Mouse (Mus musculus) forebrain, embryonic 14.5 days (tissue): ENCODE data around the gene Anks1b. TPM values are rescaled to one million over a fixed set of nuclear protein-coding genes. Genes with fewer than 3 reads are reported as not detected.

Experiments
- ATAC-seq: fragments of 200-750 bp; cut with Nextera tagmentation; 2 replicates; pipeline ENCODE4 v1.8.0; 2017; ENCODE audit warnings: mild to moderate bottlenecking, moderate library complexity
- DNase-seq: peaks from one replicate; pipeline ENCODE4 v3.0.0-alpha.2; 2015; ENCODE audit warnings: low spot score
- H3K27ac ChIP-seq: fragments of 300-500 bp; sonication (generic); 2 replicates; pipeline ENCODE4 v1.5.1; 2014; ENCODE audit warnings: low read depth, mild to moderate bottlenecking, control low read depth, low read length, moderate library complexity
- H3K27me3 ChIP-seq: fragments of 300-500 bp; sonication (generic); replicated peaks from 2 replicates; pipeline ENCODE4 v1.6.1; 2014; ENCODE audit warnings: low read length, control low read depth, mixed read lengths; ENCODE audit not compliant: control insufficient read depth, insufficient read depth
- H3K36me3 ChIP-seq: fragments of 300-500 bp; sonication (generic); 2 replicates; pipeline ENCODE4 v1.6.1; 2014; ENCODE audit warnings: low read length, control low read depth; ENCODE audit not compliant: control insufficient read depth, insufficient read depth
- H3K4me1 ChIP-seq: fragments of 300-500 bp; sonication (generic); 2 replicates; pipeline ENCODE4 v1.6.1; 2014; ENCODE audit warnings: antibody characterized with exemption, low read length, control low read depth; ENCODE audit not compliant: control insufficient read depth, insufficient read depth
- H3K4me2 ChIP-seq: fragments of 300-500 bp; sonication (generic); 2 replicates; pipeline ENCODE4 v1.6.1; 2014; ENCODE audit warnings: mild to moderate bottlenecking, control low read depth, low read length
- H3K4me3 ChIP-seq: fragments of 300-500 bp; sonication (generic); 2 replicates; pipeline ENCODE4 v1.5.1; 2014; ENCODE audit warnings: low read depth, low read length, control low read depth
- H3K9ac ChIP-seq: fragments of 300-500 bp; sonication (generic); 2 replicates; pipeline ENCODE4 v1.6.1; 2014; ENCODE audit warnings: mild to moderate bottlenecking, low read length, control low read depth, moderate library complexity
- H3K9me3 ChIP-seq: fragments of 300-500 bp; sonication (generic); replicated peaks from 2 replicates; pipeline ENCODE4 v1.6.1; 2016; ENCODE audit warnings: low read length, control low read depth, mixed read lengths; ENCODE audit not compliant: control insufficient read depth
- WGBS: fragments of 180-500 bp; shearing (Covaris S2); extraction: QIAGEN DNeasy Blood & Tissue Kit; methylation state at CpG from one replicate; pipeline ENCODE4 v1.1.7; 2014; 5-methylcytosine and 5-hydroxymethylcytosine counted together
- polyA plus RNA-seq: library from polyadenylated mRNA; unstranded; fragments of >200 nt; fragmentation: Nextera tagmentation; extraction: Ambion mirVana; gene quantifications from 2 replicates; pipeline ENCODE4 v1.2.1, GENCODE M21; 2014

The Anks1b gene
- polyA plus RNA-seq, 1 experiment from 2014 or later = 36.0 TPM

DNA sequence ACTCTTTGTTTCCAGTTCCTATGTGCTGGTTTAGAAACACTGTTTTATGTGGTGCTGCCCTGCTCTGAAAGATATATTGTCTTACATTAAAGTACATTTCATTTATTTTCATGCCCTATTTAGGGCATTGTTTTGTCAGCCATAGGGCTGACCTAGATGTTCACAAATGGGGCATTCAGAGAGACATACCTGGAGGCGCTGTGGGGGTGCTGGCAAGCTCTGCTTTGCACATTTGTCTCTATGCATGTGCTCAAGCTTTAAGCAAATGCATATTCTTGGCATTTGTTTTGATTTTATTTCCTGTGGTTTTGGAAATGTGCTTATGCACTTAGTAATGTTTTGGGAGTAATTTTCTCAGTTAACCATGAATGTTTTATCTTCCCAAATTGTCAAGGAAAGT, 43.8 kb downstream of the Anks1b start:
- H3K27ac ChIP-seq = no peak overlapping the region
- H3K36me3 ChIP-seq = no peaks in the 10 kb centered on the region
- no peak for ATAC-seq
- no peak overlapping the region for H3K4me2 ChIP-seq
- H3K4me1 ChIP-seq = 0 out of 2 replicates have a peak, but pooled peaks cover 8% of the 10 kb centered on the region
- no peaks in the 10 kb centered on the region for H3K9me3 ChIP-seq
- DNase-seq = no peak
- H3K9ac ChIP-seq = no peak overlapping the region
- H3K27me3 ChIP-seq = no peaks in the 10 kb centered on the region
- 83% methylated on average over 1 of the region's 1 CpGs for WGBS
- H3K4me3 ChIP-seq = no peak overlapping the region

GRCm38 (mm10) chr10:89921965-89922364, 48.7 kb downstream of the Anks1b start:
- peaks cover 15% of the 10 kb centered on the region; the same call in 1 of the 2 replicates for H3K9me3 ChIP-seq
- DNase-seq = no peak

DNA sequence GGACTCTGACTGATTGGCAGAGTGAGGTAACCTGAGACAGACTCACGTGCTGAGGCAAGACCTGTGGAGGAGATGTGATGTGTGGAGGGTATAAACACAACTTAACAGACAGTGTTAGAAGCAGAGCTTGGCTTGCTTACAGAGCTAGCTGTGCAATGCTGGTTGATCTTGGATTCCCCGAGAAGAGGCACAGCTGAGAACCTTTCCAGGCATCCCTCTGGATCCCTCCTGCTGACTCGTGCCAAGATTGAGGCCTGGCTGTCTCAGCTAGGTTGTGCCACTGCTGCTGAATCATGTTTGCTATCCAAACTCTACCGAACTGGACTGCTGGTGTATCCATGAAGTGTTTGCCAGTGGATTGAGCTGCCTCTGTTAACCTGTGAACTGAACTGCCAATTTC, 68.9 kb downstream of the Anks1b start:
- Histone ChIP-seq H3K9me3 (no peaks in the 10 kb centered on the region), H3K27ac (no peak overlapping the region), H3K36me3 (no peaks in the 10 kb centered on the region), H3K4me2 (no peak overlapping the region), H3K4me3 (no peak overlapping the region), H3K9ac (no peak overlapping the region), H3K4me1 (no peaks in the 10 kb centered on the region), H3K27me3 (no peaks in the 10 kb centered on the region)
- 83% methylated on average over 4 of the region's 4 CpGs for WGBS
- ATAC-seq (no peak), DNase-seq (no peak)

More at GRCm38 (mm10) chr10:89921965-89922364, 48.7 kb downstream of the Anks1b start:
- no peak overlapping the region for H3K27ac ChIP-seq
- H3K4me2 ChIP-seq = no peak overlapping the region
- H3K4me3 ChIP-seq = no peak overlapping the region
- no peaks in the 10 kb centered on the region for H3K4me1 ChIP-seq
- H3K27me3 ChIP-seq = no peaks in the 10 kb centered on the region
- no peak overlapping the region for H3K9ac ChIP-seq
- ATAC-seq = no peak
- no peaks in the 10 kb centered on the region for H3K36me3 ChIP-seq
- 84% methylated on average over 4 of the region's 4 CpGs for WGBS

DNA sequence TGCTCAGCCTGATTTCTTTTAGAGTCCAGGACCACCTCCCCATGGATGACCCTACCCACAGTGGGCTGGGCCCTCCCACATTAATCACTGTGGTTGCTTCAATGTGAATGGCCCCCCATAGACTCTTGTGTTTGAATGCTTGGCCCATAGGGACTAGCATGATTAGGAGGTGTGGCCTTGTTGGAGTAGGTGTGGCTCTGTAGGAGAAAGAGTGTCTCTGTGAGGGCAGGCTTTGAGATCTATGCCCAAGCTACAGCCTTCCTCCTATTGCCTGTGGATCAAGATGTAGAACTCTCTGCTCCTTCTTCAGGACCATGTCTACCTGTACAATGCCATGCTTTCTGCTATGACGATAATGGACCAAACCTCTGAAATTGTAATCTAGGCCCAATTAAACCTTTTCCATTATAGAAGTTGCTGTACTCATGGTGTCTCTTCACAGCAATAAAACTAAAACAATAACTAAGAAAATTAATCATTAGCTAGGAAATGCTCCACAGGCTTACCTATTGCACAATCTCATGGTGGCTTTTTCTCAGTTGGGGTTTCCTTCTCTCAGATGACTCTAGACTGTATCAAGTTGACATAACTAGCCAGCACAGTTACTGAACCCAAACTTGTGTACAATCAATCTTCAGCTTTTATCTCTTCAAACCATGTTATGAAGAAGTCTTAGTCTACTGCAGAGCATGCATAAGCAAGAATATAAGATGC, 73.5 kb downstream of the Anks1b start:
- no peak for DNase-seq
- Histone ChIP-seq H3K4me2 (no peak overlapping the region), H3K36me3 (no peaks in the 10 kb centered on the region), H3K27ac (no peak overlapping the region), H3K27me3 (no peaks in the 10 kb centered on the region), H3K9me3 (no peaks in the 10 kb centered on the region), H3K4me3 (no peak overlapping the region), H3K4me1 (no peaks in the 10 kb centered on the region), H3K9ac (no peak overlapping the region)
- 94% methylated on average over 1 of the region's 1 CpGs for WGBS
- no peak for ATAC-seq

GRCm38 (mm10) chr10:89974361-89974760, 101.1 kb downstream of the Anks1b start:
- 83% methylated on average over 4 of the region's 4 CpGs for WGBS

GRCm38 (mm10) chr10:89975431-89975841, 102.1 kb downstream of the Anks1b start:
- H3K4me2 ChIP-seq = no peak overlapping the region
- H3K4me1 ChIP-seq = no peaks in the 10 kb centered on the region
- no peaks in the 10 kb centered on the region for H3K9me3 ChIP-seq
- 74% methylated on average over 3 of the region's 3 CpGs for WGBS
- no peak overlapping the region for H3K4me3 ChIP-seq
- no peaks in the 10 kb centered on the region for H3K36me3 ChIP-seq
- peak; percentile 47; the same call in 1 of the 2 replicates for ATAC-seq
- DNase-seq = peak; percentile 46
- H3K9ac ChIP-seq = no peak overlapping the region
- H3K27ac ChIP-seq = no peak overlapping the region
- H3K27me3 ChIP-seq = no peaks in the 10 kb centered on the region

More at GRCm38 (mm10) chr10:89974361-89974760, 101.1 kb downstream of the Anks1b start:
- no peak overlapping the region for H3K27ac ChIP-seq
- H3K4me1 ChIP-seq = no peaks in the 10 kb centered on the region
- no peaks in the 10 kb centered on the region for H3K36me3 ChIP-seq
- H3K9me3 ChIP-seq = no peaks in the 10 kb centered on the region
- no peak overlapping the region for H3K4me3 ChIP-seq
- no peak overlapping the region for H3K4me2 ChIP-seq
- DNase-seq = no peak
- no peak overlapping the region for H3K9ac ChIP-seq
- no peaks in the 10 kb centered on the region for H3K27me3 ChIP-seq
- ATAC-seq = no peak

DNA sequence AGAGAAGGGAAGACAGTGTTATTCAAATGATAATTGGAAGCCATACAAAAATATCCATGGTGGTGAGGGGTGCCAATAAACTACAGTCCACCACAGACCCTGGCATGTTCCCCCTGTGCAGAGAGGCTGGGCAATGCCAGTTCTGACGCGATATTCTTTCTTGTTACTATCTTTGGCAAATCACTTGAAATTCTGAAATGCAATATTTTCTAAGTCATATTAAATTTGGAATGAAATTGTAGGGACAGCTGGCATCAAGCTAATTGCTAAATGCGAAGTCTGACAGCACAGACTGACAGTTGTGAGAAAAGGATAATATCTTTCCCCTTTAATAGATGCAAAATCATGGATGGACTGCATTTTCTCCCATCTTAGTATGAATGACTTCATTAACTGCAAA, 103.3 kb downstream of the Anks1b start:
- WGBS = 66% methylated on average over 3 of the region's 3 CpGs
- peak; percentile 86 for ATAC-seq
- peak; percentile 80 for DNase-seq
- Histone ChIP-seq H3K4me2 (no peak overlapping the region), H3K4me3 (no peak overlapping the region), H3K9ac (no peak overlapping the region), H3K27ac (no peak overlapping the region; the same call in 1 of the 2 replicates), H3K27me3 (no peaks in the 10 kb centered on the region), H3K36me3 (no peaks in the 10 kb centered on the region), H3K4me1 (no peaks in the 10 kb centered on the region), H3K9me3 (no peaks in the 10 kb centered on the region)

GRCm38 (mm10) chr10:89994171-89994570, 120.9 kb downstream of the Anks1b start:
- Histone ChIP-seq H3K4me3 (no peak overlapping the region), H3K9me3 (no peaks in the 10 kb centered on the region), H3K27ac (no peak overlapping the region), H3K27me3 (no peaks in the 10 kb centered on the region), H3K4me1 (peaks cover 2% of the 10 kb centered on the region; the same call in 1 of the 2 replicates), H3K4me2 (no peak overlapping the region), H3K9ac (no peak overlapping the region), H3K36me3 (no peaks in the 10 kb centered on the region)
- DNase-seq = no peak
- WGBS = 89% methylated on average over 5 of the region's 5 CpGs
- no peak for ATAC-seq

DNA sequence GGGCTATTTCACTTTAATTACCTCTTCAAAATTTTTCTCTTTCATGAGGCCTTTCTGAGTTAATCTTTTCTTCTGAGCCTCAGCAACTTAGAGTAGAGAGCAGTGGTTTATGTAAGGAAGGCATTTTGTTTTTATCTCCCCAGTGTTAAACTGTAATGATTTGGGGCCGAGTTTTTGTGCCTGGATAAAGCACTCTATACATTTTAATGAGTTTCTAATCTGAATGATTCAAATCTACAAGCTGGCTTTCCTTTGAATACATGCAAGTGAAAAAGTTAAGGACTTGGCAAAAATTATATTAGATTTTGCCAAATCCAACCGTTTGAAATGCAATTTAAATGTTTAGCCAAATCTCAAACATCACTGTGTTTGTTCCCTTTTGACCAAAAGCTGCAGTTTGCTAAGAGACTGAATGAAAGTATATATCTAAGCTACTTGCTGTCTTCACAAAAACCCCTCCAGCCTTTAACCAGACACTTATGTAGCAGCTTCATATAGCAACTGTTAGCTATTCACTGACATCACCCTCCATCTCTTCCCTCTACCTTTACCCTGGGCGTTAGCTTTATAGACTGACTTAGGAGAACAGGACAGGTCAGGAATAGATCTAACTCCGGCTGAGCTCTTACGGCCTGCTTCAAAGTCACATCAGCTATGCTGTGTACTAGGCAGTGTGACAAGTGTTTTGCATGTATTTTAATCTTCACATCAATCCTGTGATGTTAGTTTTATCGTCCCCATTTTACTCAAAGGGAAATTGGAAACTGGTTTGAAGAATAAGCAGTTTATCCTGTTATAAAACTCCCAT, 122.5 kb downstream of the Anks1b start:
- no peak overlapping the region for H3K27ac ChIP-seq
- no peaks in the 10 kb centered on the region for H3K9me3 ChIP-seq
- H3K4me2 ChIP-seq = no peak overlapping the region
- peaks cover 2% of the 10 kb centered on the region; the same call in 1 of the 2 replicates for H3K4me1 ChIP-seq
- ATAC-seq (no peak), DNase-seq (peak; percentile 33)
- no peak overlapping the region for H3K9ac ChIP-seq
- WGBS = 61% methylated on average over 6 of the region's 6 CpGs
- no peaks in the 10 kb centered on the region for H3K36me3 ChIP-seq
- H3K27me3 ChIP-seq = no peaks in the 10 kb centered on the region
- no peak overlapping the region for H3K4me3 ChIP-seq
